Comparison of ENCODE assay signal across 16 mouse cellular contexts in genomic region chr5:24733771-24734426, GRCm38 (mm10). TPM values are rescaled to one million over a fixed set of nuclear protein-coding genes. Genes with fewer than 3 reads are reported as not detected.
DNase-seq lines count a peak whose midpoint lies in the region; ATAC-seq and TF ChIP-seq lines count a peak whose summit lies in the region.
"Had no signal": no experiment of that assay in that cellular context is flagged by ENCODE, and none has a peak within 500 bp of the region (broad histone marks: within the 10 kb centered on the region; RNA-seq: fewer than 3 reads in every experiment).

No protein-coding gene starts in this region.

- no peaks in the 10 kb centered on the region for H3K9me3 ChIP-seq in hindbrain, embryonic 10.5 days
- no peaks in the 10 kb centered on the region for H3K9me3 ChIP-seq in hindbrain, embryonic 11.5 days (ENCODE audit: control insufficient read depth, low read length)
- H3K9me3 ChIP-seq in lung, embryonic 15.5 days: no peaks in the 10 kb centered on the region
- no peaks in the 10 kb centered on the region for H3K9me3 ChIP-seq in embryonic facial prominence, embryonic 14.5 days (ENCODE audit: control insufficient read depth, low read length)

- peaks cover 34% of the 10 kb centered on the region for H3K27me3 ChIP-seq in hindbrain, embryonic 10.5 days (ENCODE audit: insufficient read depth, poor library complexity, severe bottlenecking)
- H3K27me3 ChIP-seq in hindbrain, embryonic 11.5 days (ENCODE audit: control insufficient read depth, insufficient read depth, low read length): peaks cover 24% of the 10 kb centered on the region
- no peaks in the 10 kb centered on the region for H3K27me3 ChIP-seq in lung, embryonic 15.5 days
- H3K27me3 ChIP-seq in embryonic facial prominence, embryonic 14.5 days (replicated peaks; ENCODE audit: control insufficient read depth, insufficient read depth, low read length): no peaks in the 10 kb centered on the region

- no peak for ATAC-seq in hindbrain, embryonic 11.5 days (ENCODE audit: low FRiP score)
- ATAC-seq in lung, embryonic 15.5 days (ENCODE audit: borderline replicate concordance, extremely low read depth, low FRiP score, low TSS enrichment): no peak
- no peak for ATAC-seq in embryonic facial prominence, embryonic 14.5 days (ENCODE audit: low read depth)
- ATAC-seq in megakaryocyte-erythroid progenitor cell, adult 5-6 weeks (replicated peaks; ENCODE audit: low FRiP score, low TSS enrichment, poor library complexity, severe bottlenecking): peak; percentile 77
- ATAC-seq: hindbrain, postnatal 0 days had no signal

- no peak for DNase-seq in hindbrain, embryonic 10.5 days (ENCODE audit: low spot score)
- no peak for DNase-seq in hindbrain, embryonic 11.5 days (ENCODE audit: low spot score)
- no peak for DNase-seq in lung, adult 2 months
- no peak for DNase-seq in embryonic facial prominence, embryonic 14.5 days (ENCODE audit: low spot score)
- no peak for DNase-seq in T-cell, adult 2 months (ENCODE audit: low spot score)
- no peak for DNase-seq in natural killer cell, adult 2 months (ENCODE audit: low spot score in 2 of 2)
- DNase-seq: adrenal gland, adult 8-10 months; B cell, adult 2 months; layer of hippocampus, adult 9-11 months; spleen, adult 18-20 months had no signal

- TF ChIP-seq CTCF in lung, adult 2 months (IDR thresholded peaks at IDR 0.05; ENCODE audit: insufficient read depth, low read length): no peak

- peaks cover 45% of the 10 kb centered on the region for H3K4me1 ChIP-seq in hindbrain, embryonic 10.5 days (replicated peaks)
- peaks cover 4% of the 10 kb centered on the region for H3K4me1 ChIP-seq in hindbrain, embryonic 11.5 days (replicated peaks; ENCODE audit: control insufficient read depth, insufficient read depth, low read length)
- peaks cover 48% of the 10 kb centered on the region for H3K4me1 ChIP-seq in lung, embryonic 15.5 days
- peaks cover 7% of the 10 kb centered on the region; the same call in 1 of the 2 replicates for H3K4me1 ChIP-seq in lung, adult 2 months (ENCODE audit: control insufficient read depth, insufficient read depth, low read length)
- H3K4me1 ChIP-seq in embryonic facial prominence, embryonic 14.5 days (ENCODE audit: control insufficient read depth, insufficient read depth, low read length): peaks cover 19% of the 10 kb centered on the region

- peak overlapping the region; percentile 75 for H3K27ac ChIP-seq in hindbrain, embryonic 10.5 days
- no peak overlapping the region for H3K27ac ChIP-seq in hindbrain, embryonic 11.5 days (ENCODE audit: low read depth, low read length)
- peak overlapping the region; percentile 75 for H3K27ac ChIP-seq in lung, embryonic 15.5 days
- H3K27ac ChIP-seq in embryonic facial prominence, embryonic 14.5 days (replicated peaks; ENCODE audit: low read depth, low read length): peak overlapping the region; percentile 56; the same call in 1 of the 2 replicates
- H3K27ac ChIP-seq: hindbrain, postnatal 0 days had no signal

- no peak for TF ChIP-seq POLR2A in lung, adult 2 months (IDR thresholded peaks at IDR 0.05; ENCODE audit: borderline replicate concordance, extremely low read depth, low read depth, low read length)

- no peak overlapping the region for H3K4me2 ChIP-seq in hindbrain, embryonic 11.5 days (replicated peaks; ENCODE audit: low read depth, low read length)
- no peak overlapping the region for H3K4me2 ChIP-seq in lung, embryonic 15.5 days
- H3K4me2 ChIP-seq in embryonic facial prominence, embryonic 14.5 days (ENCODE audit: low read depth, low read length): no peak overlapping the region

- no peak overlapping the region for H3K4me3 ChIP-seq in hindbrain, embryonic 10.5 days
- H3K4me3 ChIP-seq in hindbrain, embryonic 11.5 days (ENCODE audit: low read depth, low read length): no peak overlapping the region
- H3K4me3 ChIP-seq in lung, embryonic 15.5 days: no peak overlapping the region
- no peak overlapping the region for H3K4me3 ChIP-seq in lung, adult 2 months (replicated peaks; ENCODE audit: extremely low read depth, low read depth, low read length)
- no peak overlapping the region for H3K4me3 ChIP-seq in embryonic facial prominence, embryonic 14.5 days (ENCODE audit: low read depth, low read length)
- H3K4me3 ChIP-seq: erythroblast, embryonic 14.5 days had no signal

- WGBS in hindbrain, embryonic 10.5 days: 64% methylated on average over 7 of the region's 7 CpGs
- 59% methylated on average over 7 of the region's 7 CpGs for whole genome bisulfite sequencing in hindbrain, embryonic 11.5 days
- 36% methylated on average over 7 of the region's 7 CpGs for whole genome bisulfite sequencing in lung, embryonic 15.5 days
- WGBS in lung, adult 2 months: 62% methylated on average over 7 of the region's 7 CpGs
- 55% methylated on average over 7 of the region's 7 CpGs for WGBS in embryonic facial prominence, embryonic 14.5 days

- no peak overlapping the region for H3K9ac ChIP-seq in hindbrain, embryonic 11.5 days (ENCODE audit: low read depth, low read length)
- H3K9ac ChIP-seq in lung, embryonic 15.5 days: no peak overlapping the region
- no peak overlapping the region for H3K9ac ChIP-seq in embryonic facial prominence, embryonic 14.5 days (ENCODE audit: low read depth, low read length)

- no peaks in the 10 kb centered on the region for H3K36me3 ChIP-seq in hindbrain, embryonic 10.5 days
- no peaks in the 10 kb centered on the region for H3K36me3 ChIP-seq in hindbrain, embryonic 11.5 days (ENCODE audit: control insufficient read depth, insufficient read depth, low read length)
- H3K36me3 ChIP-seq in lung, embryonic 15.5 days: no peaks in the 10 kb centered on the region
- H3K36me3 ChIP-seq in embryonic facial prominence, embryonic 14.5 days (ENCODE audit: control insufficient read depth, insufficient read depth, low read length): no peaks in the 10 kb centered on the region

RNA-seq across cellular contexts. Expression of gene Wdr86, which starts 3.4 kb away (rescaled TPM):
- 20.9 and 25.2 TPM in 2 replicates for polyA plus RNA-seq in hindbrain, embryonic 10.5 days (2016; fragmentation: Nextera tagmentation; extraction: Ambion mirVana)
- 15.4 and 17.5 TPM in 2 replicates for polyA plus RNA-seq in hindbrain, embryonic 11.5 days (2014; fragmentation: Nextera tagmentation; extraction: Ambion mirVana)
- polyA plus RNA-seq in lung, embryonic 15.5 days (2015; fragmentation: Nextera tagmentation; extraction: Ambion mirVana): 36.3 and 37.2 TPM in 2 replicates
- 2.6 and 3.4 TPM in 2 replicates for polyA plus RNA-seq in lung, adult 2 months (2012; rRNA removed)
- polyA plus RNA-seq in embryonic facial prominence, embryonic 14.5 days (2014; fragmentation: Nextera tagmentation; extraction: Ambion mirVana): 21.8 and 31.1 TPM in 2 replicates
- total RNA-seq in megakaryocyte-erythroid progenitor cell, adult 5-6 weeks (2014; fragmentation: Nextera tagmentation): 0.32 TPM in 1 of 2 replicates, not detected in the other
- 0.42 TPM in 1 of 2 replicates, not detected in the other for total RNA-seq in megakaryocyte-erythroid progenitor cell, adult 5-6 weeks (2017)
- polyA plus RNA-seq: erythroblast, embryonic 14.5 days had no signal

RNA-seq across cellular contexts. Expression of gene Crygn, which starts 23.9 kb away (rescaled TPM):
- 0.42 and 0.44 TPM in 2 replicates for polyA plus RNA-seq in hindbrain, embryonic 10.5 days (2016; fragmentation: Nextera tagmentation; extraction: Ambion mirVana)
- 0.84 TPM in 1 of 2 replicates, not detected in the other for polyA plus RNA-seq in hindbrain, embryonic 11.5 days (2014; fragmentation: Nextera tagmentation; extraction: Ambion mirVana)
- polyA plus RNA-seq in lung, embryonic 15.5 days (2015; fragmentation: Nextera tagmentation; extraction: Ambion mirVana): 2.0 and 2.2 TPM in 2 replicates
- 0.27 and 0.28 TPM in 2 replicates for polyA plus RNA-seq in lung, adult 2 months (2012; rRNA removed)
- 4.1 TPM in 1 of 2 replicates, not detected in the other for polyA plus RNA-seq in embryonic facial prominence, embryonic 14.5 days (2014; fragmentation: Nextera tagmentation; extraction: Ambion mirVana)
- total RNA-seq in megakaryocyte-erythroid progenitor cell, adult 5-6 weeks (2014; fragmentation: Nextera tagmentation): not detected in 2 replicates
- not detected in 2 replicates for total RNA-seq in megakaryocyte-erythroid progenitor cell, adult 5-6 weeks (2017)
- total RNA-seq: hindbrain, postnatal 0 days; left cerebral cortex, postnatal 36 days had no signal
- polyA plus RNA-seq: erythroblast, embryonic 14.5 days; neural tube, embryonic 11.5 days had no signal

RNA-seq across cellular contexts. Expression of gene Nub1, which starts 48.6 kb away (rescaled TPM):
- polyA plus RNA-seq in hindbrain, embryonic 10.5 days (2016; fragmentation: Nextera tagmentation; extraction: Ambion mirVana): 27.3 and 28.8 TPM in 2 replicates
- polyA plus RNA-seq in hindbrain, embryonic 11.5 days (2014; fragmentation: Nextera tagmentation; extraction: Ambion mirVana): 36.0 and 37.3 TPM in 2 replicates
- 33.5 and 33.9 TPM in 2 replicates for polyA plus RNA-seq in lung, embryonic 15.5 days (2015; fragmentation: Nextera tagmentation; extraction: Ambion mirVana)
- polyA plus RNA-seq in lung, adult 2 months (2012; rRNA removed): 49.0 and 59.9 TPM in 2 replicates
- polyA plus RNA-seq in embryonic facial prominence, embryonic 14.5 days (2014; fragmentation: Nextera tagmentation; extraction: Ambion mirVana): 34.8 and 38.1 TPM in 2 replicates
- total RNA-seq in megakaryocyte-erythroid progenitor cell, adult 5-6 weeks (2014; fragmentation: Nextera tagmentation): 18.4 and 22.4 TPM in 2 replicates
- total RNA-seq in megakaryocyte-erythroid progenitor cell, adult 5-6 weeks (2017): 24.3 and 40.1 TPM in 2 replicates
